Mouse (Mus musculus) heart, adult 18-20 months (tissue): ENCODE data around the gene Cactin. TPM values are rescaled to one million over a fixed set of nuclear protein-coding genes. Genes with fewer than 3 reads are reported as not detected.

ENCODE experiments used
- DNase-seq, 2 experiments: peaks; one replicate each; pipeline ENCODE4 v3.0.0; 2021 to 2022; ENCODE audit warnings: mixed read lengths in 1 of 2
- total RNA-seq, 2 experiments: library from RNA; stranded (reverse); gene quantifications; 2 replicates each; pipeline ENCODE4 v1.2.3; 2021

Gene Cactin
- total RNA-seq, 2 experiments from 2014 or later: 14.6 to 15.8 TPM

- DNase-seq: no peak
Observed at GRCm38 (mm10) chr10:81297246-81297645, 23.7 kb upstream of the Cactin start.

- peak; percentile 78 to 89 for DNase-seq
Observed at GRCm38 (mm10) chr10:81297845-81298244, 23.1 kb upstream of the Cactin start.

GRCm38 (mm10) chr10:81298369-81299100 is 22.4 kb upstream of the Cactin start:
- peak; percentile 45 to 74 for DNase-seq

- peak in 1 of 2 experiments; percentile 13 for DNase-seq
Observed at GRCm38 (mm10) chr10:81299585-81300351, 21.1 kb upstream of the Cactin start.

- DNase-seq: peak in 1 of 2 experiments; percentile 8
Observed at GRCm38 (mm10) chr10:81300352-81300907, 20.5 kb upstream of the Cactin start.

- DNase-seq: no peak
Observed at GRCm38 (mm10) chr10:81301321-81301720, 19.6 kb upstream of the Cactin start.

GRCm38 (mm10) chr10:81302288-81302687 is 18.6 kb upstream of the Cactin start:
- DNase-seq: peak in 1 of 2 experiments; percentile 40

GRCm38 (mm10) chr10:81302781-81303218 is 18.1 kb upstream of the Cactin start:
- DNase-seq: peak; percentile 38 to 42

GRCm38 (mm10) chr10:81303258-81303657 is 17.6 kb upstream of the Cactin start:
- peak in 1 of 2 experiments; percentile 44 for DNase-seq

GRCm38 (mm10) chr10:81303761-81304160 is 17.1 kb upstream of the Cactin start:
- DNase-seq: peak in 1 of 2 experiments; percentile 13

GRCm38 (mm10) chr10:81304597-81305238 is 16.2 kb upstream of the Cactin start:
- peak; percentile 53 to 73 for DNase-seq

GRCm38 (mm10) chr10:81305663-81306062 is 15.2 kb upstream of the Cactin start:
- no peak for DNase-seq

GRCm38 (mm10) chr10:81306173-81306668 is 14.7 kb upstream of the Cactin start:
- DNase-seq: no peak

GRCm38 (mm10) chr10:81306837-81307682 is 13.8 kb upstream of the Cactin start:
- no peak for DNase-seq

- DNase-seq: no peak
Observed at GRCm38 (mm10) chr10:81309571-81309970, 11.3 kb upstream of the Cactin start.

- DNase-seq: no peak
Observed at GRCm38 (mm10) chr10:81313581-81313980, 7.3 kb upstream of the Cactin start.

GRCm38 (mm10) chr10:81314201-81314600 is 6.7 kb upstream of the Cactin start:
- no peak for DNase-seq

GRCm38 (mm10) chr10:81315587-81315986 is 5.3 kb upstream of the Cactin start:
- no peak for DNase-seq

GRCm38 (mm10) chr10:81316338-81317060 is 4.4 kb upstream of the Cactin start:
- DNase-seq: no peak

GRCm38 (mm10) chr10:81317273-81317672 is 3.6 kb upstream of the Cactin start:
- DNase-seq: no peak
